In genomic region chr3:31603237-31603636, GRCm38 (mm10) we compare ENCODE assay signal across 9 mouse cellular contexts.
DNase-seq lines count a peak whose midpoint lies in the region; TF ChIP-seq lines count a peak whose summit lies in the region.
"Had no signal": no experiment of that assay in that cellular context is flagged by ENCODE, and none has a peak within 500 bp of the region (broad histone marks: within the 10 kb centered on the region; RNA-seq: fewer than 3 reads in every experiment).

No protein-coding gene starts in this region.

- DNase-seq in ZHBTc4 (ENCODE audit: low read depth, low spot score) = peak; percentile 81
- peak; percentile 82 to 83 for DNase-seq in cerebellum, postnatal 4 days (ENCODE audit: low spot score in 2 of 2)
- peak; percentile 75 for DNase-seq in gastrocnemius, postnatal 14 days
- peak; percentile 58 to 90 for DNase-seq in layer of hippocampus, adult 2 months (ENCODE audit: low spot score in 2 of 2)
- DNase-seq in lung, postnatal 10 days = peak; percentile 75
- DNase-seq in right cerebral cortex, postnatal 14 days = peak; percentile 88
- peak; percentile 56 for DNase-seq in yolk sac, embryonic 10.5 days (ENCODE audit: low spot score)

- intact Hi-C loops in gastrocnemius, postnatal 14 days (cut with DNase I; ENCODE audit: low total_unique reads) = loop anchor here (2.0 kb wide), 1 partner anchor 454 kb away; the partner anchor contains the start of gene Cldn11

- no peaks in the 10 kb centered on the region for H3K36me3 ChIP-seq in E14TG2a.4 (ENCODE audit: insufficient read depth, low read length)
- H3K36me3 ChIP-seq: liver, embryonic 15.5 days had no signal

- no peak overlapping the region for H3K27ac ChIP-seq in layer of hippocampus, adult 2 months
- H3K27ac ChIP-seq: liver, embryonic 15.5 days had no signal

- H3K4me3 ChIP-seq in E14TG2a.4 (replicated peaks; ENCODE audit: low read length) = no peak overlapping the region
- H3K4me3 ChIP-seq in layer of hippocampus, adult 2 months = no peak overlapping the region
- H3K4me3 ChIP-seq: liver, embryonic 15.5 days had no signal

- peaks cover 12% of the 10 kb centered on the region for H3K9me3 ChIP-seq in E14TG2a.4 (ENCODE audit: low read length)
- H3K9me3 ChIP-seq: liver, embryonic 15.5 days had no signal

- no peaks in the 10 kb centered on the region for H3K4me1 ChIP-seq in E14TG2a.4 (replicated peaks; ENCODE audit: low read depth, low read length)
- H3K4me1 ChIP-seq: liver, embryonic 15.5 days had no signal

- TF ChIP-seq CTCF in E14TG2a.4 (conservative IDR thresholded peaks at IDR 0.05; ENCODE audit: low read length) = peak; percentile 95
- peak; percentile 97 for TF ChIP-seq CTCF in layer of hippocampus, adult 2 months (conservative IDR thresholded peaks at IDR 0.05)

- no peaks in the 10 kb centered on the region for H3K27me3 ChIP-seq in E14TG2a.4 (ENCODE audit: insufficient read depth, low read length)
- H3K27me3 ChIP-seq: liver, embryonic 15.5 days had no signal
